Mouse (Mus musculus) spleen, adult 18-20 months (tissue): ENCODE data around the gene Slc26a6.

Source experiments
- DNase-seq, 2 experiments: peaks; one replicate each; pipeline ENCODE4 v3.0.0; 2022; ENCODE audit warnings: mixed read lengths in 2 of 2

The Slc26a6 gene

DNA sequence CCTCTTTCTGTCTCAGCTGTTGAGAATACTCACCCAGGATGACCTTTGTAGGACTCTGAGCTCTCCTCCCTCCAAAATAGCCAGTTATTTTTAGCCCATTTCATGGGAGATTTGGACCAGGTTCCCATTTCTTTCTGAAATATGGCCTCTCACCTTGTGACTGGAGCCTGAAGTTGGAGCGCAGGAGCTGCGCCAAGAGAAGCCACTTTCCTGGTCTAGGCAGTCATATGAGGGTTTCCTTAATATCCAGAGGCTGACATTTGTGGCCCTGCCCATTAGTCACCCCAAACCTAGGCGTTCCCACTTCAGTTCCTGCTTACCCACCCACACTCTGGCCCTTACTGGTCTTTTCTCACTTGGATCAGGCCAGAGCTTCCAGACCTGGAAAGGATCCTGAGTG, at the start of gene Slc26a6:
Gene Slc26a6, plus strand, starts transcription at position 308 of the 400 bp plus-strand sequence.
- no peak for DNase-seq

GRCm38 (mm10) chr9:108805768-108806167, 47.3 kb upstream of the Slc26a6 start:
- DNase-seq = no peak

DNA sequence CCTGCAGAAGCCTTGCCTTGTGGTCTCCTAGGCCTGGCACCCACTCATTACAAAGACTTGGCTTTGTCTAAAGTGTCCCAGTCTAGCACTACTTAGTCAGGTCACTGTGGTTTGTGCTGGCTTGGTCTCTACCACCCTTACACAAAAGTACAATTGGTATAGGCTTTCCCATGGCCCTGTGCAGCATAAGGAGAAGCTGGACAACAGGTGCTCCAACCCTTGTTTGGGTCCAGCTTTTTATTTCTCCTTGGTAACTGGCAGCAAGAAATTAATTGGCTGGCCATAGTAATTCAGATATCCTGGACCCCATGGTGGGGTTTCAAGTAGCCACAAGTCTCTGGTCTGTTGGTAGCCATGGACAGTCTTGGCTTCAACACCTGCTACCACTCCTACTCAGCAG, 46.7 kb upstream of the Slc26a6 start:
- no peak for DNase-seq

GRCm38 (mm10) chr9:108806831-108807230, 46.3 kb upstream of the Slc26a6 start:
- DNase-seq = no peak

DNA sequence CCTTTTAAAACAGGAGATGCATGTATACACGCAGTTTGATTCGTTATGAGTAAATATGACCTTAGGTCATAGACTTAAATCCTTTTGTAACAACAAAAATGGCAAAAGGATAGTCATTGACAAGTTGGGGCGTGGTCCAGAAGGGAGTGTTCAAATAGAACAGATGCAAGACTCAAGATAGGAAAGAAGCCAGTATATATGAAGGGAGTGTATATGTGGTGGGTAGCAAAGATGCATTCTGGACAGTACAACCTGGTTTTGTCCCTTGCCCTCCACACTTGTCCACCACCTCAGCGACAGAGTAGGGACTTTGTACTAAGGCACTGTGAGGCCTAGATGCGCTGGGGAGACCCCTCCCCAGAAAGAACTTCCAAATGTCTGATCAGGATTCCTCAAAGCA, 45.4 kb upstream of the Slc26a6 start:
- DNase-seq = no peak

DNA sequence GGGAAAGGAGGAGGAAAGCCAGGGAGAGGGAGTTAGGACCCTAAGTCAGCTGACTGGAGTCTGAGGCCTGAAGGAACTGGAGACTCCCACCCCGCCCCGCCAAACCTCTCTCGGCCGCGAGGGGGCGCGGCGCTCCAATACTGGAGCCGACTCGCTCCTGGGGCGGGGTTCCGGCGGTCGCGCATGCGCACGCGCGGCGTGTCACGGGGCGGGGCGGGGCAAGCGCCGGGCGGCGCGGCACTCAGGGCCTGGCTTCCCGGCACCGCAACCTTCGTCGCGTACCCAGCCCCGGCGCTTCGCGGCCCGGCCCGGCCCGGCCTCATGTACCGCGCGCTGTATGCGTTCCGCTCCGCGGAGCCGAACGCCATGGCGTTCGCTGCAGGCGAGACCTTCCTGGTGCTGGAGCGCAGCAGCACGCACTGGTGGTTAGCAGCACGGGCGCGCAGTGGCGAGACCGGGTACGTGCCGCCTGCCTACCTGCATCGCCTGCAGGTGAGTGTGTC, 44.9 kb upstream of the Slc26a6 start, which contains the start of gene Nckipsd:
Gene Nckipsd, plus strand, starts transcription at position 206 of the 503 bp plus-strand sequence.
- DNase-seq = peak; percentile 90 to 97

GRCm38 (mm10) chr9:108809188-108809587, 43.9 kb upstream of the Slc26a6 start:
- no peak for DNase-seq

DNA sequence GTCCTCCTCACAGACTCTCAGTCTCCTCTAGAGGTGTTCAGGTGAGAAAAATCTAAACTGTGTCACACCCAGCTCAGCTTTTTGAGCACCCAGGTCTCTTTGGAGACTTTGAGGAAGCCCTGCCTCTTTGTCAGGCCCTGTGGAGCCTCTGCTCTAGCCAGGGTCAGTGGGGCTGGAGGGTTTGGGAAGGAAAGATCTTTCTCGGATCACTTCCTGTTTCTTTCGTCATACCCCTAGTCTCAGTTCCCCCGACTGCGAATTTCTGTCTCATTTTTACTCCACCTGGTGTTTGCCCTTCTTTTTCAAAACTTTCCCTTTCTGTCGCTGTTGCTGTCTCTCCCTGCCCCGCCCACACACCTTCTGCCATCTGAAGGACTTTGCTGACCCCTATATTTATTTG, 43.4 kb upstream of the Slc26a6 start:
- no peak for DNase-seq

DNA sequence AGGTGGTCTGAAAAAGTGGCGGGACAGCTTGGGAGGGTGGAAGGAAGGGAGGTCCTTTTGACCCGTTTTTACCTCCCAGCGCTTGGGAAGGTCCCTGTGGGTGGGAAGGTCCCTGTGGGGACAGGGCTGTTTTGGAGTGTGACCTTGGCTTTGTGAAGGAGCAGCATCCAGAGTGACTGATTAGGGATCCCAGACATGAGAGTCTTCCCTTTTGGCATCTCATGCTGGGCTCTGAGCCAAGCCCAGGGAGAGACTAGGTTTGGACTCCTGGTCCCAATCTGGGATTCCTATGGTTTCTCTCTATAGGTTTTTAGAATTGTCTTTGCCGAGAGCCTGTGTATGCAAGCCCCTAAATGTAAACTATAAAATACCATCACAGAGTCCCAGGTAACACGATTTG, 42.6 kb upstream of the Slc26a6 start:
- no peak for DNase-seq

GRCm38 (mm10) chr9:108815557-108815956, 37.5 kb upstream of the Slc26a6 start:
- DNase-seq = no peak

DNA sequence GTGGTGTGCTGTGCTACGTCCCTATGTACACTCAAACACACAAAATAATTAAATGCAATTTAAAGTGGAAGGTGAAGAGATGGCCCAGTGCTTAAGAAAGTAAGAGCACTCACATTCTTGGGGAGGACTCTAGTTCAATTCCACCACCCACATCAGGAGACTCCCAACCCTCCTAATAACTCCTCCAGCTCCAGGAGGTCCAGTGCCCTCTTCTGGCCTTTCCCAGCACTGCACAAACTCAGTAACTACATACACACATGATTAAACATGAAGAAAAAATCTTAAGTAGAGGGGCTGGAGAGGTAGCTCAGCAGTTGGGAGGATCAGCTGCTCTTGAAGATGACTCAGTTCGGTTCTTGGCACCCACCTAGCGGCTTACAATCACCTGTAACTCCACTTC, 33.6 kb upstream of the Slc26a6 start:
- DNase-seq = peak in 1 of 2 experiments; percentile 55

DNA sequence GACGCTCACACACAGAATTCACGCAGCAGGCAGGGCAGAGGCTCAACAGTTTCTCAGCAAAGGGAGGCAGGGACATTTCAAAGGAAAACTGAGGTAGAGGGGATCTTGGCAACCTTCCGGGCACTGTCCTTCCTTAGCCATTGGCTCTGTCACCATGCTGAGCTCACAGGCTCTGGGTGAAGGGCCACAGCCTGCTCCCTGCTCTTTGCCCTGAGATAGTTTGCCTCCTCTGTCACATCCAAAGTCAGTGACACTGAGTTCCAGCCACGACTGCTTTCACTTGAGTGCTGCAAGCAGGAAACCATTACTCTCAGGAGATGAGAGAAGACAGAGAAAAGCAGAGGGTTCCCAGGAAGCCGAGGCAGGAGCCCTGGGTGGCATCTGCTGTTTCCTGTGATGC, 33.0 kb upstream of the Slc26a6 start:
- no peak for DNase-seq

DNA sequence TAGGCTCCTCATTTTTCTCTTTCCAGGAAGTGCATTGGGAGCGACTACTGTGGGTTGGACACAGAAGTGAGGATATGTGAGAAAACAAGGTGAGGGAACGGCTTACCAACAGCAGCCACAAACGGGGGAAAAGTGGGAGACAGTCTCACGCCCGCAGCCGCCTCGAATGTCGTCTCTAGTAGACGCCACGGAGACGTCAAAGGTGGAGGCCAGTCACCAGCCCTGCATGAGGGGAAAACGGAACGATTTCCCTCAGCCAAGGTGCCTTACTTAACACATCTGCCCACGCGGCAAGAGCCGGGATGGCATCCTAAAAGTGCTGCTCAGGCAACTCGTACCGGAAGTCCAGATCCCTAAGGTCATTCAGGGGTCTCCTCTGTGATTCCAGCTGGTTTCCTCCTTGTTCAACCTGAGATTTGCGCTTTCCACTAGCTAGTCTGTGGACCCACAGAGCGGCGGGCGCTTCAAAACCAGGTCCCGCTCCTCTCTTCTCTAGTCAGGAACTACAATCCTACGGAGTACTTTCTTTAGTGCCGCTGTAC, 28.9 kb upstream of the Slc26a6 start:
- DNase-seq = no peak

DNA sequence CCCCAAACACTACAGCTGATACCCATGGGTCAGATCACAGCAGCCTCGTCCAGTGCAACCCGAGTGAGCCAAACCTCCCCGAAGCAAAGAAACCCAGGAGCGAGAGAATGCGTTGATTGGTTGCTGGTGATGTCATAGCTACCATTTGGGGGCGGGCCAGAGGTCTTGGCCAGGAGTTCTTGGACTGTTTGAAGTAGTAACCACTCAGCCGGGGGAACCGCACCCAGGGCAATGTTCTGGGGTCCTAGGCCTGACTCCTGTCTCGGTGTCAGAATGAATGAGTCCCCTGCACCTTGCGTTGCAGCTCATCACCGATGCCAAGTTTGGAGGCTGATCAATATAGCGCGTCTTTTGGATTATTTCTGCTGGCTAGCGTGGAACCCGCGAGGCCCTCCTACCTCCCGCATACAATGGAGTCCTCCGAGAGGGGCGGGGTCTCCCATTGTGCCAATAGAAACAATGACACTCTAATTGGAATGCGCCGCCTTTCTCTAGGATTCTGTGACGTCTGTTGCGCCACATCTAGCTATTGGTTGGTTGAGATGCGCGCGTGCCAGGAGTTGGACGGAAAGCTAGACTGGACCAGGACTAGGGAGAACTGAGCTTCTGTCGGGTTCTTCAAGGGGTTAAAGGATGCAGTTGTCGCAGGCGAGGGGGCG, 28.2 kb upstream of the Slc26a6 start:
- DNase-seq = no peak

GRCm38 (mm10) chr9:108825820-108826699, 27.0 kb upstream of the Slc26a6 start, which contains the start of gene Celsr3:
TSS of gene Celsr3 (plus strand) at chr9:108826320.
- no peak for DNase-seq

DNA sequence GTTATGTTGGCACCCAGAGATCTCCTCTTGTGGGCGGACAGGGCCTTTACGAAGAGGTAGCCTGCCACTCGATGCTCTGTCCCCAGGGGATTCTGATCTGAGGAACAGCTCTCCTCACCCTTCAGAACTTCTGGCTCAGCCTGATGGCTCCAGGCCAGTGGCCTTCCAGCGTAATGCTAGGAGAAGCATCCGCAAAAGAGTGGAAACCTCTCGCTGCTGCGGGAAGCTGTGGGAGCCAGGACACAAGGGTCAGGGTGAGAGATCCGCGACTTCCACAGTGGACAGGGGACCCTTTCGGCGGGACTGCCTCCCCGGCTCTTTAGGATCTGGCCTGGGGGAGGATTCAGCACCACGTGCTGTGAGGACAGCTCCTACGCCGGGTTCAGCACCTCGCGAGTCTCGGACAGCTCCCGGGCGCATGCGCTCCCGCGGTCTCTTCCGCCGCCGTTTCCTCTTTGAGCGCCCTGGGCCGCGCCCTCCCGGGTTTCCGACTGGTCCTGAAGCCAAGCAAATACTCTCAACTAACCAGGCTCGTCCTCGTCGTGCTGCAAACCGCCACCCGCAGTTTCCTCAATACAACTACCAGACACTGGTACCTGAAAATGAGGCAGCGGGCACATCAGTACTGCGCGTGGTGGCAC, 26.3 kb upstream of the Slc26a6 start:
- peak; percentile 53 to 68 for DNase-seq

GRCm38 (mm10) chr9:108827454-108827853, 25.6 kb upstream of the Slc26a6 start:
- no peak for DNase-seq

DNA sequence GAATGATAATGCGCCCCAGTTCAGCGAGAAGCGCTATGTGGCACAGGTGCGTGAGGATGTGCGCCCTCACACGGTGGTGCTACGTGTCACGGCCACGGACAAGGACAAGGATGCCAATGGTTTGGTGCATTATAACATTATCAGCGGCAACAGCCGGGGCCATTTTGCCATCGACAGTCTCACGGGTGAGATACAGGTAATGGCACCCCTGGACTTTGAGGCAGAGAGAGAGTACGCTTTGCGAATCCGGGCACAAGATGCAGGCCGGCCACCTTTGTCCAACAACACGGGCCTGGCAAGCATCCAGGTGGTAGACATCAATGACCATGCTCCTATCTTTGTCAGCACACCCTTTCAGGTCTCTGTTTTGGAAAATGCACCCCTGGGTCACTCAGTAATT, 25.2 kb upstream of the Slc26a6 start:
- no peak for DNase-seq

- DNase-seq = no peak
These were observed 21.4 kb upstream of the Slc26a6 start for GRCm38 (mm10) chr9:108831637-108832036.

DNA sequence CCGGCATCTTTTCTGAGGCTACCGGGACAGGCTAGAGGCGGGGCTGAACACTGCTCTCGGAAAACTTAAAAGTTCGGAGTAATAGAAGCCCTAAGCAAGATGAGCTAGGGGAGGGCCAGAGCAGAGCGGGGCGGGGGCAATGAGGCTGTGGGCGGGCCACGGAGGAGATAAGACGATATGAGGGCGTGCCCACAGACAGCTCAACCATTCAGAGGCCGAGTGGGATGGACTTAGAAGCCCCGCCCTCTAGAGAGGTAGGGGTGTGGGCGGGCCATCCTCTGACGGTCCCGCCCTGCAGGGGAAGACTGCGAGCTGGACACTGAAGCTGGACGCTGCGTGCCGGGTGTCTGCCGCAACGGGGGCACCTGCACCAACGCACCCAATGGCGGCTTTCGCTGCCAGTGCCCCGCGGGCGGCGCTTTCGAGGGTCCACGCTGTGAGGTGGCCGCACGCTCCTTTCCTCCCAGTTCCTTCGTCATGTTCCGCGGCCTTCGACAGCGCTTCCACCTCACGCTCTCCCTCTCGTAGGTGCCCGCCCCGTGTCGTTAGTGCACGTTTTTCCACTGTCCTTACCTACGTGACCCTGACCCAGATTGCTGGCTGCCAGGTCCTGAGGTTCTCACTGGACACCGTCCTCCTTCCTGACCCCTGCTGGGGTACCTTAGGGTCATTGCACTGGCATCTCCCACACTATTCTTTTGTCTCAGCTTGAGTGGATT, 20.5 kb upstream of the Slc26a6 start:
- peak; percentile 75 to 77 for DNase-seq

GRCm38 (mm10) chr9:108842989-108843388, 10.1 kb upstream of the Slc26a6 start:
- no peak for DNase-seq

DNA sequence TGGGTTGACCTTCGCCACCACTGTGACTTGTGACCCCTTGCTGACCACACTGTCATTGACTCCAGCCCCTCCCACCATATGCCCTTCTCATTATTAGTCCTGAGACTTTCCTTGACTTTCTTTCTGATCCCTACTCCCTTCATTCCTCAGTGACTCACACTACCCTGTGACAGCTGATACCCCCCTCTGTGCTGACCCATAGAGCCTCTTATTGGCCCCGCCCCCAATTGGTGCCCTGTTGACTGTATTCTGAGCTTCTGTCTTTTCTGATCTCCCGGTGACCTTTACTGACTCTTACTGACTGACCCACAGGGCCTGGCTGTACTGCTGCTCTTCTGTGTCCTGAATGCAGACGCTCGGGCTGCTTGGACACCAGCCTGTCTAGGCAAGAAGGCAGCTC, 7.7 kb upstream of the Slc26a6 start:
- no peak for DNase-seq
